Mouse (Mus musculus): ENCODE measurements at regions not wholly inside any gene's neighbourhood (a gene's known extent, or its start where the extent isn't known, plus 50 kb on each side); places are given as distances from the start of the nearest gene placed in this dataset.
"Not testable (repeated sequence)": the region's sequence is repeated elsewhere in the genome, so short reads cannot be mapped to it uniquely, and the experiment has no call there.

DNA sequence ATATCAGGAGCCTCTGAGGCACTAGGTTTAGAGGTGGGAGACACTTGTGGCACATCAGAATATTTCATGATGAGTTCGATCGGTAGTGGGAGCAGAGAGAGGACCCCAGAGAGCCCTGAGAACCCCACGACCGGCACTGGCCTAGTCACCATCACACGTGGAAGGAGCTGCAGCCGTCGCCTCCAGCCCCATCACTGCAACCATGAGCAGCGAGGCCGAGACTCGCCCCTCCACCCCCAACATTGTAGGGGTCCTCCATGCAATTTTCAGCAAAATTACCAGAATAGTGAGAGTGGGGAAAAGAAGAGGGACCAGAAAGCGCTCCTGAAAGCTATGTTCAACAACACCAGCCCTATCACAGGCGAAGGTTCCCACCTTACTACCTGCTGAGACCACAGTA, 297.0 kb downstream of the Edem1 start:
- DNase-seq (ENCODE audit: low read depth, low spot score), result no peak

DNA sequence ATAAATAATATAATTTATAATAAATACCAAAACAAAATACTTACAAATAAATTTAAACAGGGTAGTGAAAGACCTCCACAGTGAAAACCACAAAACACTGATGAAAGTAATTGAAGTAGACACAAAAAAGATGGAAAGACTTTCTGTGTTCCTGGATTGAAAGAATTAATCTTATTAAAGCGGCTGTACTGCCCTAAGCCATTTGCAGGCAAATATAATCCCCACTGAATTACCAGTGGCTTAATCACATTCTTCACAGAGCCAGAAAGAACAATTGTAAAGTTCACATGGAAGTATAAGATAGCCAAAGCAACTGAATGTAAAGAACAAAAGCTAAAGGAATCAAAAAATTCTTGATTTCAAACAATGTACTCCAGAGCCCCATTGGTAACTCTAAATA, 298.8 kb downstream of the Edem1 start:
- no peak for DNase-seq (ENCODE audit: low read depth, low spot score)

GRCm38 (mm10) chr6:109146111-109146510, 317.7 kb downstream of the Edem1 start:
- no peak for DNase-seq (ENCODE audit: low read depth, low spot score)

GRCm38 (mm10) chr6:109149043-109149442, 320.6 kb downstream of the Edem1 start:
- no peak for DNase-seq (ENCODE audit: low read depth, low spot score)

GRCm38 (mm10) chr6:109150023-109150911, 321.8 kb downstream of the Edem1 start:
- DNase-seq (ENCODE audit: low read depth, low spot score), result peak; percentile 1

DNA sequence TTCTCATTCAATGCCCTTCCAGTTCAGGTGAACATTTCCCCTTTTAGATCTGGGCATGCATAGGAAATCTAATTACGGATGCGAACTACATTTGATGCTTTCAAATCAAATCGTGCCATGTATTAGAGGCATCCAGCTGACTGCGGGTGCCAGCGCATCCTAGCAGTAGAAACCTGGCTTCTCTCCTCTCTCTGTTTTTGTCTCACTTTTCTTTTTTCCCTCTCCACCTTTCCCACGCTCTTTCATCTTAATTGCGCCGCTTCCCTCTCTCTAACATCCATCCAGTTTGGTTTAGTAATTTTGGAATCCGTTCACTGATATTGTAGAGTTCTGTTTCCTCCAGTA, 322.4 kb downstream of the Edem1 start:
- DNase-seq (ENCODE audit: low read depth, low spot score), result no peak

- DNase-seq (ENCODE audit: low read depth, low spot score), result no peak
Measured at GRCm38 (mm10) chr6:109153624-109154023, 325.2 kb downstream of the Edem1 start.

DNA sequence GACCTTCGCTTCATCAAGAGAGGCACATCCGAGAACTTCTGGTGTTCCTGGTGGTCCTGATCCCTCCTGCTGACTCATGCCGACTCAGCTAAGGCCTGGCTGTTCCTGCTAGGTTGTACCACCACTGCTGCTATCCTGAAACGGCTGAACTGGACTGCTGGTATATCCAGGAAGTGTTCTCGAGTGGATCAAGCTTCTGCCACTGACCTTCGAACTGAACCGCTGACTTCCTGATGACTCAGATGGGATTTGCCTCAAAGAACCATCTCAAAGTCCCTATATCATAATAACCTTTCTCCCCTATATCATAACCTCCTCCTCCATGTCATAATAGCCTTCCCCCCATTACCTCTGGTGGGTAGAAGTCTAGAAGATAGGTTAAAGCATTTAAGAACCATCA, 331.1 kb downstream of the Edem1 start:
- DNase-seq (ENCODE audit: low read depth, low spot score), result no peak

DNA sequence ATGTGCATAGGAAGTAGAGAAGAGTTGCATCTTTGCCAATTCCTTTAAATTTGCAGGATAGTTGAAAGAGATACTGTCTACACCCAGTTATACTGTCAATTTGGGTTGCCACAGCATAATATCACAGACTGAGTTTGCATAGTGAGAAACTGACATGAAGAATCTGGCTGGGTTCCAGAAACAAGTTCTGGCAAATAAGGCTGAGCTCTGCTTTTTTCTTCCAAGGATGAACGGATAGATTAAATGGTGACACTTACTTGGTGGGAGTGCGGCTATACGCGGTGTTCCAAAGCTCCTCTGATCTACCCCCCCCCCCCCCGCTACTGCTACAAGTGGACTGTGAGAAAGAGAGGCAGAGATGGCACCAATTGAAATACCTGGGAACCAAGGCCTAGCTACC, 339.0 kb downstream of the Edem1 start:
- DNase-seq (ENCODE audit: low read depth, low spot score), result no peak

DNA sequence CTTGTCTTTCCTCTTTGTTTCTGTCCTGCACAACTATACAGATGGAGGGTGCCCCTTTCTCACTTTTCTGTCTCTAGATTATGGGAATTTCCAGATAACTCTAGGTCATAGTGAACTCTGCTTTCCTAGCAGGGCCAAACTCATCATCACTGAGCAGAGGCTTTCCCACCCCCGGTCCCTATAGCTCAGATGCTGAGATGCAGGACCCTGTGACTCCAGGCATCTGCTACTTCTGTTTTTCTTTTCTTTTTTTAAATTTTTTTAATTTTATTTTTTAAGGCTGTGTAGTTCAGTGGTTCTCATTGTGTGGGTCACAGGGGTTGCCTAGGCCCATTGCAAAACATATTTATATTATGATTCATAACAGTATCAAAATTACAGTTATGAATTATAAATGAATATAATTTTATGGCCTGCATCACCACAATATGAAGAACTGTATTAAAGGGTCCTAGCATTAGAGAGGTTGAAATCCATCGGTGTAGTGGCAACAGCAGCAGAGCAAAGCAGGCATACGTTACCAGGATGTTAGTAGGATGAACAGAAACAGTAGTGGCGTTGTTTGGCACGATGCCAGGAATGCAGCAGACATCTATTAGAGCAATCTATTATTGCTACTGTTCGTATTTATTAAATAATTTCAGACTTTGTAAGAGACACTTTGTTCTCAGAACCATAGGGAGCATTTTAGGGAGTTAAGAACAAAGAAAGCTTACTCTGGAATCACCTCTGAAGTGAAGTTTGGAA, 343.8 kb downstream of the Edem1 start:
- DNase-seq (ENCODE audit: low read depth, low spot score), result no peak

GRCm38 (mm10) chr6:109173015-109173414, 344.6 kb downstream of the Edem1 start:
- no peak for DNase-seq (ENCODE audit: low read depth, low spot score)

GRCm38 (mm10) chr6:109176876-109177275, 348.4 kb downstream of the Edem1 start:
- no peak for DNase-seq (ENCODE audit: low read depth, low spot score)

GRCm38 (mm10) chr6:109182878-109183277, 354.4 kb downstream of the Edem1 start:
- no peak for DNase-seq (ENCODE audit: low read depth, low spot score)

- not testable (repeated sequence) for DNase-seq (ENCODE audit: low read depth, low spot score)
Measured at GRCm38 (mm10) chr6:109193061-109193460, 364.6 kb downstream of the Edem1 start.

GRCm38 (mm10) chr6:109193603-109194002, 365.2 kb downstream of the Edem1 start:
- DNase-seq (ENCODE audit: low read depth, low spot score), result no peak

- DNase-seq (ENCODE audit: low read depth, low spot score), result no peak
Measured at GRCm38 (mm10) chr6:109209699-109210098, 381.3 kb downstream of the Edem1 start.

DNA sequence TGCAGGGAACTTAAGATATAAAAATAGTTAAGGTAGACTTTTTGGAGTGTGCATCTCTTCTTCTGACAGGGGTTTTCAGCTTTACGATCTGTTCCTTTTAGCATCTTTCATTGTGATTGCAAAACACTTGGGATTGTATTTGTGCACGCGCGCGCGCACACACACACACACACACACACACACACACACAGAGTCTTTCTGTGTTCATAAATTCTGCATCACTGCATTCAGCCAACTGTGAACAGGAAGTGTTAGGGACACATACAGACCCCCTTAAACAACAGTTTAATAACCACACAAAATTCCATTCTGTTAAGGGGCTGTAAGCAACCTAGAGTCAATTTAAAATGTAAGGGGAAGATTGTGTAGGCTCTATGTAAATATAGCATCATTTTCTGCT, 401.9 kb downstream of the Edem1 start:
- DNase-seq (ENCODE audit: low read depth, low spot score), result no peak

GRCm38 (mm10) chr6:109233426-109233825, 405.0 kb downstream of the Edem1 start:
- DNase-seq (ENCODE audit: low read depth, low spot score), result no peak

- no peak for DNase-seq (ENCODE audit: low read depth, low spot score)
Measured at GRCm38 (mm10) chr6:109245666-109246065, 417.2 kb downstream of the Edem1 start.

- not testable (repeated sequence) for DNase-seq (ENCODE audit: low read depth, low spot score)
Measured at GRCm38 (mm10) chr6:109246510-109246909, 418.1 kb downstream of the Edem1 start.

Data from c-Kit-negative CD71-positive TER-119-positive erythroid progenitor cells, embryonic 14.5 days (primary cell).